Mouse (Mus musculus) lung, postnatal 0 days (tissue): ENCODE data around the gene Ankrd1. TPM values are rescaled to one million over a fixed set of nuclear protein-coding genes. Genes with fewer than 3 reads are reported as not detected.

Source experiments
- ATAC-seq: fragments of 200-750 bp; cut with Nextera tagmentation; 2 replicates; pipeline ENCODE4 v1.8.0; 2017; ENCODE audit warnings: moderate library complexity
- DNase-seq: peaks from one replicate; pipeline ENCODE4 v3.0.0-alpha.2; 2016; ENCODE audit warnings: low spot score
- H3K27ac ChIP-seq: fragments of 300-500 bp; sonication (generic); 2 replicates; pipeline ENCODE4 v1.5.1; 2014; ENCODE audit warnings: antibody characterized with exemption, mild to moderate bottlenecking, low read length, mixed read lengths
- H3K27me3 ChIP-seq: fragments of 300-500 bp; sonication (generic); replicated peaks from 2 replicates; pipeline ENCODE4 v1.6.1; 2014; ENCODE audit warnings: low read length, mixed read lengths; ENCODE audit not compliant: insufficient read depth
- H3K36me3 ChIP-seq: fragments of 300-500 bp; sonication (generic); 2 replicates; pipeline ENCODE4 v1.6.1; 2014; ENCODE audit warnings: low read length, mixed read lengths; ENCODE audit not compliant: insufficient read depth
- H3K4me1 ChIP-seq: fragments of 300-500 bp; sonication (generic); 2 replicates; pipeline ENCODE4 v1.6.1; 2014; ENCODE audit warnings: antibody characterized with exemption, low read depth, low read length, mixed read lengths; ENCODE audit not compliant: insufficient read depth
- H3K4me2 ChIP-seq: fragments of 300-500 bp; sonication (generic); replicated peaks from 2 replicates; pipeline ENCODE4 v1.6.1; 2014; ENCODE audit warnings: low read depth, mild to moderate bottlenecking, low read length, moderate library complexity, mixed read lengths
- H3K4me3 ChIP-seq: fragments of 300-500 bp; sonication (generic); 2 replicates; pipeline ENCODE4 v1.5.1; 2014; ENCODE audit warnings: low read depth, low read length
- H3K9ac ChIP-seq: fragments of 300-500 bp; sonication (generic); replicated peaks from 2 replicates; pipeline ENCODE4 v1.6.1; 2014; ENCODE audit warnings: low read depth, mild to moderate bottlenecking
- H3K9me3 ChIP-seq: fragments of 300-500 bp; sonication (generic); 2 replicates; pipeline ENCODE4 v1.6.1; 2016; ENCODE audit warnings: low read length, mixed read lengths
- CTCF ChIP-seq: IDR thresholded peaks from 2 replicates; pipeline ENCODE4 v1.5.1; 2016; ENCODE audit warnings: antibody characterized with exemption, mild to moderate bottlenecking
- EP300 ChIP-seq: IDR thresholded peaks from 2 replicates; pipeline ENCODE4 v1.6.1; 2016; ENCODE audit warnings: antibody characterized with exemption, mild to moderate bottlenecking, control low read depth
- WGBS: fragments of 180-500 bp; shearing (Covaris S2); extraction: QIAGEN DNeasy Blood & Tissue Kit; methylation state at CpG from one replicate; pipeline ENCODE4 v1.1.7; 2014; 5-methylcytosine and 5-hydroxymethylcytosine counted together
- polyA plus RNA-seq: library from polyadenylated mRNA; unstranded; fragments of >200 nt; fragmentation: Nextera tagmentation; extraction: Ambion mirVana; gene quantifications from 2 replicates; pipeline ENCODE4 v1.2.1, GENCODE M21; 2015

The Ankrd1 gene
- polyA plus RNA-seq, 1 experiment from 2014 or later, result 7.4 TPM

DNA sequence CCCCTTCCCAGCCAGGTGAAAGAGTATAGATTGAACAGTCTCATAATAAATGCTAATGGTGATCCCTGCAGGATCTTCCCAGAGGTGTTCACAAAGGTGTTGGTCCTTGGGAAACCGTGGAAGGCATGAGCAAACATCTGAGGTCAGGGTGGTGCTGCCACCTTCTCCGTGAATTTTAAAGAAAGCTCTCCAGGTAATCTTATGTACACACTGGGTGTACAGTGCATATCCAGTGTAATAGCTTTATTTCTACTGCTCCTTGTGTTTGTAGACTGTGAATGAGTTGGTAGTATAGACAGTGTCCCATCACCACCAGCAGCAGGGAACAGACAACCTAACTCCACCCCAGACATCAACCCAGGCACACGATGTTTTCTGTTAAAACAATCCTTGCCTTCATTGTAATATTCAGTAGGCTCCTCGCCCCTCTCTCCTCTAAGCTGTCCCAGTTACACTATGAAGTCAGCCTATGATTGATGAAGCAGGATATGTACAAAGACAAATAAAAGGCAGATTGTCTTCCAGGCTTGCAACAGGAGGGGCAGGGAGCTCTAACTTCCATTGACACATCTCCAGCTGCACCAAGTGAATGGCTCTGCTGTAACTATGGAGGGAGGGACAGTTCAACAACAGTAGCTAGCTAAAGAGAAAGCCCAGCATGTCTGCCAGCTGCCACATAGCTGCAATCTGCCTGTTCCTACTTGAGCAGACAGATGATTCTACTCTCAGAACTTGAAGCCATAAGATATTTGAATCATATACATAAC lies 30.5 kb upstream of the Ankrd1 start:
- H3K27ac ChIP-seq, result no peak overlapping the region
- no peaks in the 10 kb centered on the region for H3K4me1 ChIP-seq
- H3K27me3 ChIP-seq, result no peaks in the 10 kb centered on the region
- H3K9ac ChIP-seq, result no peak overlapping the region
- no peaks in the 10 kb centered on the region for H3K9me3 ChIP-seq
- ATAC-seq (peak; percentile 66), DNase-seq (peak; percentile 71)
- 34% methylated on average over 4 of the region's 4 CpGs for whole genome bisulfite sequencing
- no peaks in the 10 kb centered on the region for H3K36me3 ChIP-seq
- H3K4me2 ChIP-seq, result no peak overlapping the region
- no peak for TF ChIP-seq EP300
- TF ChIP-seq CTCF, result no peak
- no peak overlapping the region for H3K4me3 ChIP-seq

- no peaks in the 10 kb centered on the region for H3K4me1 ChIP-seq
These were observed 28.7 kb upstream of the Ankrd1 start for GRCm38 (mm10) chr19:36148578-36148977.

GRCm38 (mm10) chr19:36143571-36143970 lies 23.7 kb upstream of the Ankrd1 start:
- WGBS, result 83% methylated on average over 2 of the region's 2 CpGs
- no peak overlapping the region for H3K4me2 ChIP-seq
- H3K9me3 ChIP-seq, result no peaks in the 10 kb centered on the region
- no peaks in the 10 kb centered on the region for H3K36me3 ChIP-seq
- H3K4me3 ChIP-seq, result no peak overlapping the region
- TF ChIP-seq CTCF (no peak), EP300 (no peak)
- H3K4me1 ChIP-seq, result no peaks in the 10 kb centered on the region
- H3K27ac ChIP-seq, result no peak overlapping the region
- no peak for DNase-seq
- no peak for ATAC-seq
- no peak overlapping the region for H3K9ac ChIP-seq
- H3K27me3 ChIP-seq, result no peaks in the 10 kb centered on the region

More at GRCm38 (mm10) chr19:36148578-36148977, 28.7 kb upstream of the Ankrd1 start:
- no peaks in the 10 kb centered on the region for H3K27me3 ChIP-seq
- ATAC-seq (no peak), DNase-seq (no peak)
- 91% methylated on average over 6 of the region's 6 CpGs for WGBS
- no peaks in the 10 kb centered on the region for H3K9me3 ChIP-seq
- TF ChIP-seq EP300 (no peak), CTCF (no peak)
- H3K9ac ChIP-seq, result no peak overlapping the region
- no peaks in the 10 kb centered on the region for H3K36me3 ChIP-seq
- no peak overlapping the region for H3K4me3 ChIP-seq
- no peak overlapping the region for H3K4me2 ChIP-seq
- no peak overlapping the region for H3K27ac ChIP-seq

DNA sequence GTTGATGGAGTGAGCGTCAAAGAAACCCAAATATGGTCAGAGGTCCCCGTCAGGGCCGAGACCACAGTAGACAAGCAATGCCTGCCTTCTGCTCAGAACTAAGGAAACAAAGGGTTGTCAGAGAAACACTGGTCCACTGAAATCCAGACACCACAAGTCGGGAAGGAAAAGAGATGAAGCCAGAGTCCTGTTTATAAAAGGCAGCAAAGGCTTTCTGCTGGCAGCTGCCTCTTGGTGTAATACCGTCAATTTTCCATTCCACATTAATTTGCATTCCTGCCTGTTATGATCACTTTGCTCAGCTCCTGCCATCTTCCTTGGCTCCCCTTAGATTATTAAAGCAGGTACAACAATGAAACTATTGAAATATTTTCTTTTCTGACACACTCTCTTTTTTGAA lies 13.8 kb upstream of the Ankrd1 start:
- no peak overlapping the region for H3K4me2 ChIP-seq
- no peak overlapping the region for H3K27ac ChIP-seq
- no peak overlapping the region for H3K9ac ChIP-seq
- no peak overlapping the region for H3K4me3 ChIP-seq
- 24% methylated on average over 5 of the region's 5 CpGs for WGBS
- no peaks in the 10 kb centered on the region for H3K27me3 ChIP-seq
- TF ChIP-seq CTCF, result no peak
- no peak for TF ChIP-seq EP300
- no peak for ATAC-seq
- DNase-seq, result no peak
- H3K4me1 ChIP-seq, result peaks cover 3% of the 10 kb centered on the region; the same call in 1 of the 2 replicates
- no peaks in the 10 kb centered on the region for H3K9me3 ChIP-seq
- H3K36me3 ChIP-seq, result no peaks in the 10 kb centered on the region

- Histone ChIP-seq H3K4me1 (peaks cover 3% of the 10 kb centered on the region; the same call in 1 of the 2 replicates), H3K27ac (no peak overlapping the region)
- no peak for ATAC-seq
These were observed 13.2 kb upstream of the Ankrd1 start for GRCm38 (mm10) chr19:36133064-36133463.

GRCm38 (mm10) chr19:36131990-36132389 lies 12.1 kb upstream of the Ankrd1 start:
- Histone ChIP-seq H3K36me3 (no peaks in the 10 kb centered on the region), H3K27ac (no peak overlapping the region), H3K4me3 (no peak overlapping the region), H3K9ac (no peak overlapping the region), H3K4me2 (no peak overlapping the region), H3K9me3 (no peaks in the 10 kb centered on the region), H3K4me1 (peaks cover 3% of the 10 kb centered on the region; the same call in 1 of the 2 replicates), H3K27me3 (no peaks in the 10 kb centered on the region)
- DNase-seq, result no peak
- no peak for ATAC-seq
- 27% methylated on average over 6 of the region's 6 CpGs for WGBS
- TF ChIP-seq EP300, result no peak
- no peak for TF ChIP-seq CTCF

More at GRCm38 (mm10) chr19:36133064-36133463, 13.2 kb upstream of the Ankrd1 start:
- H3K36me3 ChIP-seq, result no peaks in the 10 kb centered on the region
- H3K27me3 ChIP-seq, result no peaks in the 10 kb centered on the region
- no peak for TF ChIP-seq EP300
- no peak for TF ChIP-seq CTCF
- no peak for DNase-seq
- H3K4me3 ChIP-seq, result no peak overlapping the region
- H3K4me2 ChIP-seq, result no peak overlapping the region
- H3K9me3 ChIP-seq, result no peaks in the 10 kb centered on the region
- WGBS, result 74% methylated on average over 6 of the region's 6 CpGs
- no peak overlapping the region for H3K9ac ChIP-seq
